Mouse (Mus musculus) adrenal gland, adult 18-20 months (tissue): ENCODE data around the gene Tsc22d4. TPM values are rescaled to one million over a fixed set of nuclear protein-coding genes. Genes with fewer than 3 reads are reported as not detected.

ENCODE experiments used
- DNase-seq, 2 experiments: peaks; one replicate each; pipeline ENCODE4 v3.0.0; 2021 to 2022; ENCODE audit warnings: low spot score in 2 of 2
- total RNA-seq, 2 experiments: library from RNA; stranded (reverse); gene quantifications; 1 replicate in 1 of 2; 2 replicates in 1 of 2; pipeline ENCODE4 v1.2.3; 2021

Gene Tsc22d4
- total RNA-seq, 2 experiments from 2014 or later = 72.5 to 80.5 TPM

DNA sequence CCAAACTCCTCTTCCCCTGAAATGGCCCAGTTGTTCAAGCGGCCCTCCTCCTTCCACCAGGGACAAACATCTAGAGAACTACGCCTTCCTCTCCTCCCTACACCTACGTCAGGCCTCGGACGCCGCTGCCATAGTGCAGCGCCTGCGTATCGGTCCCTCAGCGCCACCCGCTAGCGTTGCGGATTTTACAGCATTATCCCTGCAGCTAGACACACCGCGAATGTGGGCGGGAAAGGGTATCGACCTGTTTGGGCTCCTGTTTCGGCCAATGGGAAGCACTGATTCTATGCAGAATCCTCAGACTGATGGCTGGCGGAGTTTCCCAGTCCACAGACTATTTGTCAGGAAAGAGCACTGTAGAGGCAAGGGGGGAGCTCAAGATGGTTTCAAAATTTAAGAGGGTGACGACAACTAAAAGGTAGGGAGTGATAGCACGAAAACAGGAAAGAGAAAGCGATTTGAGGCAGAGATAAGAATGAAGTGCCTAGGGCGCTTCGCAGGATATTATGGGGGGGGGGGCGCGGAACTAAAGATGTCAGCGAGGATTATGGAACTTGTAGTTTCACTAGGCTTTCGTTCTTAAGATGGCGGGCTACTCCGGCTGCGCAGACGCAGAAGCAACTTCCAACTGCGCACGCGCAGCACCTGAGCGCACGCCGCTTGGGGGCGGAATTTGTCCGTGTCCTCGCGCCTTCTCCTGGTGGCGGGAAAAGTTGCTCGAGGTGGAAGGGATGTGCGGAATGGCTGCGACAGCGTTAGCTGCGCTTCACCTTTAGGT, 41.8 kb downstream of the Tsc22d4 start, which contains the start of the genes Mepce and Zcwpw1:
Mepce (minus strand) TSS at position 505 of the 778 bp plus-strand sequence.
Zcwpw1 (plus strand) TSS at position 648 of the 778 bp plus-strand sequence.
- peak; percentile 96 to 99 for DNase-seq

DNA sequence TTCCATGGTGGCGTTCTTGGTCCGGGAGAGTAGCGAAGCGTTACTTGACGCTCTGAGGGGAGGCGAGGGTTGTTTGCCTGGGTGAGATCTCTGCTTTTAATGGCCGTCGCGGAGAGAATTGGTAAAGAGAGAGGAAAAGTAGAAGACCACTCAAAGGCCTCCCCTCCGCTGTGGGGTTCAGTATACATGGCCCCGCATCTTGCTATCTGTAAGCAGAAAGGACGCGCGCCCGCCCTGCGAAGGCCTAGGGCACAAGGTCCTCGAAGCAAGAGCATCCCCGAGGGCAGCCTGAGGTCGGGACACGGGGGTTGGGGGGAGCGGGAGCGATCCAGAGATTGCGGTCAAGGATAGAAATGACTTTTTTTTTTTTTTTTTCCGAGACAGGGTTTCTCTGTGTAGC, 42.6 kb downstream of the Tsc22d4 start:
- DNase-seq = peak in 1 of 2 experiments; percentile 41

DNA sequence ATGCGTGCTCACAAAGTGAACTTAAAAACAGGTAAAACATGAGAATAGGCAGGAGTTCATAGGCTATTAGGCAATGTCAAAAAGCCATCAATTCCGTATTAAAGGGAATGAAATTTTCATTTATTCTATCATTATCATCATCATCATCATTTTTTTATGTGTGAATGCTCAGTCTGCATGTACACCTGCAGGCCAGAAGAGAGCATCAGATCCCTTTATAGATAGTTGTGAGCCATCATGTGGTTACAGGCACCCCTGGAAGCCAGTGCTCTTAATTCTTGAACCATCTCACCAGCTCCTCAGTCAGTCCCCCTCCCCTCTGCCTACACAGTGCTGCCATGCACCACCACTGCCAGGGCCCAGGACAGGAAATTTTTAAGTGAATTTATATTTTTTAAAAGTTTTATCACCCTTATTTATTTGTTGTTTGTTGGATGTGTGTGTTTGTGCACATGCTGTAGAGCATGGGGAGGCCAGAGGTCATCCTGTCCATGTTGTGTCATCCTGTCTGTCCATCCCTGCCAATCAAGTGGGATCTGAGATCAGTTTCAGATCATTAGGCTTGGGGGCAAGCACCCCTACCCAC, 43.5 kb downstream of the Tsc22d4 start:
- DNase-seq = no peak

DNA sequence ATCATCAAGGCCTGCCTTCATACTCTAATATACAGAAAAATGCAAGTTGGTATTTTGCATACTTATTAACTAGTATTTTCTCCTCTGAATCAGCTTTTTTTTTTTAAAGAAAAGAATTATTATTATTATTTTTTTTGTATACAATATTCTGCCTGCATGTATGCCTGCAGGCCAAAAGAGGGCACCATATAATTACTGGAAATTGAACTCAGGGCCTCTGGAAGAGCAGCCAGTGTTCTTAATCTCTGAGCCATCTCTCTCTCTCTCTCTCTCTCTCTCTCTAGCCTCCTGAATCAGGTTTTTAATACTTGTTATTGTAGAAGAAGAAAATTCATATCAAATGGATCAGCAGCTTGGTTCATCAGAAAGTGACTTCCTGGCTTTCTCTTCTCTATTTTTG, 46.0 kb downstream of the Tsc22d4 start:
- no peak for DNase-seq

DNA sequence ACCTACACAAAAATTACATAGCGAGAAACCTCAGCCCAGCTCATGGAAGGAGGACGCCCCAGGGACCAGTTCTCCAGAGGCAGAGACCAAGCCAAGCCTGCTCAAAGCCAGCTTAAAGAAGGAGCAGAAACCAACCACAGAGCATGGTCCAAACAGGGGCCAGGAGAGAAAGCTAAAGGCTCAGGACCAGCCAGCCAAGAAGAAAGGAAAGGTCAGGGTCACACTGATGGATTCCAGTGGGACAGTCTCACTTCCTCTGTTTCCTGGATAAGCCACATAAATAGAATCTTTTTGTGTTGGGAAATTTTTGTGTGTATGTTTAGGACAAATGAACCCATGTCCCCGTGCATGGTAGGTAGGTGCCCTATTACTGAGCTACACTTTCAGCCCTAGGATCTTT, 51.1 kb downstream of the Tsc22d4 start:
- DNase-seq = no peak

DNA sequence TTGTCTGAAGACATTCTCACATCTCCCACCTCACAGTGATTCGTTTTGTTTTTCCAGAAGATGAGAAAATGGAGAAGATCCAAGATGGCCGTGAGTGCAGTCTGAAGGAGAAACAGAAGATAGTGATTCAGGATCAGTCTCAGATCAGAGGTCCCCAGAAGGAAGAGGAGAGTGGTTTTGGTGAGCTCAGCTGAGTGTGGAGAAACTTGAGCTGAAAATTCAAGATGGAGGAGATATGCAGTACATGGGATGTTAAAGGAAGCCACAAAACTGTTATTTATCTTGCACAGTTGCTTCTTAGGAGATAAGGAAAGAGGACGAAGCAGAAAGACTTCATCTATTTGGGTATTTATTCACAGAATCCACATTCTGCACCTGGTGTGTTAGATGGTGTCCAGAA, 55.4 kb downstream of the Tsc22d4 start:
- no peak for DNase-seq

DNA sequence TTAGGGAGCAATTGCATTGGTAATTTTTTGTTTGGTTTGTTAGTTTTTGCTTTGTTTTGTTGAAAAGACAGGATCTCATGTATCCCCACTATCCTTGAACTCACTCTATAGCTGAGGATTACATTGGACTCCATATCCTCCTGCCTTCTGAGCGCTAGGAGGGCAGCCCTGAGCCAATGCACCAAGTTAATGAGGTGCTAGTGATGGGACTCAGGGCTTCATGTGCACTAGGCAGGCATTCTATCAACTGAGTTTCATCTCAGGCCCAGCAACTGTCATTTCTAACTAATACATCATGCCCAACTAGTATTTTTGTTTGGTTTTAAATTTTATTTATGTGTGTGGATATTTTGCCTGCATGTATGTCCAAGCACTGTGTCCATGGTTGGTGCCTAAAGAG, 60.6 kb downstream of the Tsc22d4 start:
- DNase-seq = no peak

DNA sequence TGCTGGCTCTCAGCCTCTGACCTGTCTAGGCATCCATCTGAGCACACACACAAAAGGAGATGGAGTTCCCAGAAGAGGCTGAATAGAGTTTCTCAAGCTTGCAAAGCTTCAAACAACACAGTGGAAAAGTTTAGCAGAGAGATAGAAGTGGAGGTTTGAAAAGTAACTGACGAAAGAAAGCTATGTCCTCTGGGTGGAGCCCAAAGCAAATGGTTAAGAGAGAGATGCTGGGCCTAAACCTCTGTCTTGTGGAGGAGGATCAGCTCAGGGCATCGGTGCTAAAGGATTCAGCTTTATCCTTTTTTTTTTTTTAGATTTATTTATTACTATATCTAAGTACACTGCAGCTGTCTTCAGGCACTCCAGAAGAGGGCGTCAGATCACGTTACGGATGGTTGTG, 62.8 kb downstream of the Tsc22d4 start:
- DNase-seq = no peak

DNA sequence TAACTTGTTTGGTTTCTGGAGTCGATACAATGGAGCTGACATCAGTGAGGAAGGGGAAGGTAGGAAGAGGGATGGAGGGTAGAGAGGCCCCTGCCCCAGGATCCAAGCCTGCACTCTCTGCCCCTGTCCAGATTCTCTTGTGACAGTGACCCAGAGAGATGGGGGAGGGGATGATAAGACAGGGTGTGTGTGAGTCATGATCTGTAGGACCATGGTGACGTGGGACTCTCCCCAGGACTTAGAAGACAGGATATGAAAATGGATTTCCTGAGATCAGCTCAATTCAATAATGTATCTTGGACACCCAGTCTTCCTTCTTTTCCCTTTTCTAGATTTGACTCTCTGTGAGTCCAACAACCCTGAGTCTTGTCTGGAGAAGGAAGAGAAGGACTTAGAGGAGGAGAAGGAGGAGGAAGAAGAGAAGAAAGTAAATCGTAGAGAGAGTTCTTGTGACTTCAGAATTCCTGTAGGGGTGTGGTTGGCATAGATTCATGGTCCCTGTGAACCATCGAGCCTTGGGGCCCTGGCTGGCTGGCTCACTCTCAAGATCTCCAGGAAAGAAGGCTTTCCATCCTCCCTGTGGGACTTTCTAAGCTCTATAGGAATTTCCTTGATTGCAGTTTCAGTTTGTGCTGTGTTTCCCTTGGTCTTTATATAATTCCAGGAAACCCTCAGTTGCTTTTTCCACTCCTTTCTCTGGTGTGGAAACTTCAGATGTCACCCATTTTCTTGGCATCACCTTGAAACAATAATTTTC, 72.1 kb downstream of the Tsc22d4 start:
- DNase-seq = peak in 1 of 2 experiments; percentile 2

Other genes starting within 250 kb of the Tsc22d4 start
- 10 to 100 TPM; 23.5 to 24.7 TPM for gene Pop7, start 243.2 kb upstream of the Tsc22d4 start, total RNA-seq
- gene Gigyf1, start 227.2 kb upstream of the Tsc22d4 start, total RNA-seq = 10 to 100 TPM; 27.6 to 36.4 TPM
- gene Epo, start 212.5 kb upstream of the Tsc22d4 start, total RNA-seq = not detected
- gene Gnb2, start 212.2 kb upstream of the Tsc22d4 start, total RNA-seq = 100 to 1,000 TPM; 517 to 525 TPM
- 1 to 10 TPM; 2.5 to 4.9 TPM for gene Actl6b, start 192.2 kb upstream of the Tsc22d4 start, total RNA-seq
- 1 to 10 TPM; 1.8 to 2.7 TPM for gene Tfr2, start 175.9 kb upstream of the Tsc22d4 start, total RNA-seq
- 10 to 100 TPM; 41.3 to 43.6 TPM for gene Mospd3, start 144.7 kb upstream of the Tsc22d4 start, total RNA-seq
- gene Pcolce, start 131.9 kb upstream of the Tsc22d4 start, total RNA-seq = 100 to 1,000 TPM; 667 to 880 TPM
- gene Fbxo24, start 116.7 kb upstream of the Tsc22d4 start, total RNA-seq = 1 to 10 TPM in 1 of 2 experiments, under 1 TPM in 1; 0.93 to 1.3 TPM
- 10 to 100 TPM; 30.3 to 32.7 TPM for gene Lrch4, start 116.6 kb upstream of the Tsc22d4 start, total RNA-seq
- 10 to 100 TPM; 10.7 to 11.3 TPM for gene Gm20605, start 116.6 kb upstream of the Tsc22d4 start, total RNA-seq
- 1 to 10 TPM; 4.1 to 5.4 TPM for gene Sap25, start 104.4 kb upstream of the Tsc22d4 start, total RNA-seq
- 10 to 100 TPM in 1 of 2 experiments, 1 to 10 TPM in 1; 6.7 to 27.5 TPM for gene Irs3, start 100.0 kb upstream of the Tsc22d4 start, total RNA-seq
- gene Agfg2, start 61.0 kb upstream of the Tsc22d4 start, total RNA-seq = 10 to 100 TPM; 25.3 to 28.8 TPM
- gene Nyap1, start 4.1 kb upstream of the Tsc22d4 start, total RNA-seq = 1 to 10 TPM; 4.2 to 4.7 TPM
- 10 to 100 TPM; 23.7 to 24.6 TPM for gene Ppp1r35, start 33.1 kb downstream of the Tsc22d4 start, total RNA-seq
- gene Mepce, start 41.9 kb downstream of the Tsc22d4 start, total RNA-seq = 10 to 100 TPM; 39.9 to 44.6 TPM
- gene Zcwpw1, start 42.1 kb downstream of the Tsc22d4 start, total RNA-seq = 1 to 10 TPM; 2.3 to 2.4 TPM
- 1 to 10 TPM; 2.6 to 4.3 TPM for gene Pilra, start 90.6 kb downstream of the Tsc22d4 start, total RNA-seq
- gene Pilrb1, start 112.4 kb downstream of the Tsc22d4 start, total RNA-seq = 1 to 10 TPM; 1.8 to 2.9 TPM
- 1 to 10 TPM; 1.1 to 2.5 TPM for gene Pilrb2, start 126.1 kb downstream of the Tsc22d4 start, total RNA-seq
- gene Cyp3a13, start 175.9 kb downstream of the Tsc22d4 start, total RNA-seq = under 1 TPM in 1 of 2 experiments, not detected in 1; 0.10 TPM
- gene Gjc3, start 217.4 kb downstream of the Tsc22d4 start, total RNA-seq = under 1 TPM in 1 of 2 experiments, not detected in 1; 0.19 TPM
- 1 to 10 TPM in 1 of 2 experiments, not detected in 1; 1.3 TPM for gene Azgp1, start 235.8 kb downstream of the Tsc22d4 start, total RNA-seq